In genomic region chr2:27095178-27095577, GRCm38 (mm10) we compare ENCODE assay signal across 21 mouse cellular contexts. TPM values are rescaled to one million over a fixed set of nuclear protein-coding genes. Genes with fewer than 3 reads are reported as not detected.
"Had no signal": no experiment of that assay in that cellular context is flagged by ENCODE, and none has a peak within 500 bp of the region (broad histone marks: within the 10 kb centered on the region; RNA-seq: fewer than 3 reads in every experiment).

No protein-coding gene starts in this region.

- H3K27ac ChIP-seq: liver, embryonic 13.5 days; macrophage; midbrain, embryonic 12.5 days; midbrain, embryonic 15.5 days; neural tube, embryonic 13.5 days; stomach, postnatal 0 days had no signal

- H3K9me3 ChIP-seq: liver, embryonic 13.5 days; midbrain, embryonic 12.5 days; midbrain, embryonic 15.5 days; neural tube, embryonic 13.5 days had no signal

- DNase-seq: kidney, adult 18-20 months; kidney, adult 9 months; kidney, postnatal 14 days; kidney, postnatal 4 days; liver, embryonic 13.5 days; lung, postnatal 14 days; right cerebral cortex, adult 18-20 months; right cerebral cortex, postnatal 14 days; right cerebral cortex, postnatal 4 days; thymus, adult 2 months; thymus, postnatal 14 days; thymus, postnatal 4 days had no signal

- ATAC-seq: midbrain, embryonic 15.5 days had no signal

- H3K4me2 ChIP-seq: liver, embryonic 13.5 days; midbrain, embryonic 12.5 days; midbrain, embryonic 15.5 days; neural tube, embryonic 13.5 days had no signal

- H3K4me3 ChIP-seq: liver, embryonic 13.5 days; midbrain, embryonic 12.5 days; midbrain, embryonic 15.5 days; neural tube, embryonic 13.5 days had no signal

- H3K27me3 ChIP-seq: liver, embryonic 13.5 days; midbrain, embryonic 15.5 days; neural tube, embryonic 13.5 days had no signal

- H3K36me3 ChIP-seq: liver, embryonic 13.5 days; midbrain, embryonic 12.5 days; midbrain, embryonic 15.5 days; neural tube, embryonic 13.5 days had no signal

- H3K9ac ChIP-seq: liver, embryonic 13.5 days; midbrain, embryonic 12.5 days; midbrain, embryonic 15.5 days; neural tube, embryonic 13.5 days had no signal

RNA-seq across cellular contexts. Expression of gene Adamtsl2, which starts 16.0 kb away (rescaled TPM):
- total RNA-seq: megakaryocyte, adult 5-6 weeks had no signal
- polyA plus RNA-seq: macrophage had no signal

RNA-seq across cellular contexts. Expression of gene Mymk, which starts 23.2 kb away (rescaled TPM):
- total RNA-seq: liver, adult 2 months; megakaryocyte, adult 5-6 weeks had no signal
- polyA plus RNA-seq: liver, adult 2 months; macrophage; stomach, embryonic 14.5 days had no signal

RNA-seq across cellular contexts. Expression of gene Fam163b, which starts 47.1 kb away (rescaled TPM):
- total RNA-seq: liver, adult 2 months; megakaryocyte, adult 5-6 weeks had no signal
- polyA plus RNA-seq: liver, adult 2 months; liver, embryonic 16.5 days; macrophage; stomach, embryonic 14.5 days had no signal
